Mouse (Mus musculus) spleen, adult 2 months (tissue): Measurements from ENCODE around the gene Ntn1. TPM values are rescaled to one million over a fixed set of nuclear protein-coding genes. Genes with fewer than 3 reads are reported as not detected.

Experiments
- DNase-seq, 2 experiments: peaks; one replicate each; pipeline versions ENCODE4 v3.0.0 to v3.0.0-alpha.2; 2012 to 2021; ENCODE audit warnings: low spot score in 2 of 2, low read depth in 1 of 2
- H3K27ac ChIP-seq: fragments of 200-500 bp; 2 replicates; pipeline ENCODE4 v1.5.1; 2012; ENCODE audit warnings: low read length, inconsistent platforms; ENCODE audit not compliant: insufficient read depth
- H3K27me3 ChIP-seq: fragments of 200-500 bp; 2 replicates; pipeline ENCODE4 v1.6.1; 2012; ENCODE audit warnings: mild to moderate bottlenecking, moderate library complexity, low read length, inconsistent platforms; ENCODE audit not compliant: control insufficient read depth, insufficient read depth
- H3K36me3 ChIP-seq: fragments of 200-500 bp; 2 replicates; pipeline ENCODE4 v1.6.1; 2012; ENCODE audit warnings: mild to moderate bottlenecking, low read length, inconsistent platforms; ENCODE audit not compliant: control insufficient read depth, insufficient read depth
- H3K4me1 ChIP-seq: fragments of 200-500 bp; 2 replicates; pipeline ENCODE4 v1.6.1; 2011; ENCODE audit warnings: inconsistent platforms; ENCODE audit not compliant: control insufficient read depth, insufficient read depth, insufficient read length
- H3K4me3 ChIP-seq: fragments of 200-500 bp; 2 replicates; pipeline ENCODE4 v1.5.1; 2011; ENCODE audit warnings: mild to moderate bottlenecking, inconsistent platforms; ENCODE audit not compliant: insufficient read depth, insufficient read length; ENCODE audit errors: extremely low read depth
- CTCF ChIP-seq: fragments of 200-500 bp; IDR thresholded peaks from 2 replicates; pipeline ENCODE4 v1.5.1; 2011; ENCODE audit warnings: mild to moderate bottlenecking, inconsistent platforms; ENCODE audit not compliant: insufficient read depth, insufficient read length, insufficient replicate concordance; ENCODE audit errors: extremely low read depth
- POLR2A ChIP-seq: fragments of 200-500 bp; IDR thresholded peaks from 2 replicates; pipeline ENCODE4 v1.6.1; 2011; ENCODE audit warnings: low read depth, low read length, inconsistent platforms
- WGBS: fragments of 180-500 bp; shearing (Covaris S2); methylation state at CpG from one replicate; pipeline ENCODE4 v1.1.7; 2018; 5-methylcytosine and 5-hydroxymethylcytosine counted together
- polyA plus RNA-seq: library from polyadenylated mRNA; depleted of rRNA; stranded (reverse); fragments of >200 nt; gene quantifications from 2 replicates; pipeline ENCODE4 v1.2.3, GENCODE M21; 2012

The Ntn1 gene
- polyA plus RNA-seq, 1 experiment = 3.8 TPM

DNA sequence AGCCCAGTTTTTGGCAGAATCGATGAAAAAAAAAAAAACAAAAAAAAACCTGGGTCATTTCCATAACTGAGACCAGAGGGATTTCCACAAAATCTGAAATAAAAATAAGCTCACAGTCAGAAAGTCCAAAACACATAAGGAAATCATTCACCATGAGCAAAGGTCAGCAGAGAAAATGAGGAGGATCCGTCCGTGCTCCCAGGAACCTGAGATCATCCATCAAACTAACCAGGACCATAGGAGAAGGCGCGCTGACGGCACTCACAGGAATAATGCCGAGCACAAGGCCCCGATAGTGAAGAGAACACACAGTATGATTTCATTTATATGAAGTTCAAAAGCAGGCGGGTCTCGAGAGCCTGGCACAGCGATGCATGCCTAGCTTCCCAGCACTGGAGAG, 29.0 kb downstream of the Ntn1 start:
- H3K27ac ChIP-seq = no peak overlapping the region
- H3K36me3 ChIP-seq = no peaks in the 10 kb centered on the region
- H3K4me1 ChIP-seq = no peaks in the 10 kb centered on the region
- TF ChIP-seq CTCF (no peak), POLR2A (no peak)
- H3K4me3 ChIP-seq = no peak overlapping the region
- no peak for DNase-seq
- no peaks in the 10 kb centered on the region for H3K27me3 ChIP-seq
- 85% methylated on average over 11 of the region's 11 CpGs for WGBS

GRCm38 (mm10) chr11:68356901-68357300, 43.7 kb downstream of the Ntn1 start:
- no peaks in the 10 kb centered on the region for H3K27me3 ChIP-seq
- DNase-seq = no peak
- H3K36me3 ChIP-seq = no peaks in the 10 kb centered on the region
- H3K27ac ChIP-seq = no peak overlapping the region
- TF ChIP-seq POLR2A (no peak), CTCF (no peak)
- H3K4me1 ChIP-seq = no peaks in the 10 kb centered on the region
- no peak overlapping the region for H3K4me3 ChIP-seq
- 85% methylated on average over 8 of the region's 8 CpGs for WGBS

DNA sequence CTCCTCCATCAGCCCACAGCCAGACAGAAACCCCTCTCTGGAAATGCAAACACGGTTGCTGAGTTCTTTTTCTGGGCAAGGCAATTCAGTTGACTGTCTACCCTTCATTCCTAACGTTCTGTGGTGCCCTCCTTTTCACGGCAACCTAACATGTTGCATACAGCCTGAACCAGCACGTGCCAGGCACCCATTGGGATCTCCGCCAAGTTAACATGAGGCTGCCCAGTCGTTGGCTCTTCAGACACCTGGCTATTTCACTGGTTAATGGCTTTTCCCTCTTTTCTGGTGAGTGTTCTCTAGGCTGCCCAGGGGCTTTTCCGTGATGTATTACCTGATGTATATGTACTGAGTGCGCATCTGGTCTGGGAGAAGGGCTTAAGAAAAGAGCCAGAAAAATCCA, 45.1 kb downstream of the Ntn1 start:
- no peak for DNase-seq

GRCm38 (mm10) chr11:68354848-68355247, 45.8 kb downstream of the Ntn1 start:
- H3K27me3 ChIP-seq = no peaks in the 10 kb centered on the region
- H3K36me3 ChIP-seq = no peaks in the 10 kb centered on the region
- no peak for DNase-seq
- H3K4me3 ChIP-seq = no peak overlapping the region
- no peak overlapping the region for H3K27ac ChIP-seq
- TF ChIP-seq POLR2A = no peak
- no peak for TF ChIP-seq CTCF
- WGBS = 89% methylated on average over 3 of the region's 3 CpGs
- no peaks in the 10 kb centered on the region for H3K4me1 ChIP-seq

More for the DNA sequence above, 45.1 kb downstream of the Ntn1 start:
- no peaks in the 10 kb centered on the region for H3K36me3 ChIP-seq
- TF ChIP-seq POLR2A = no peak
- TF ChIP-seq CTCF = no peak
- no peaks in the 10 kb centered on the region for H3K4me1 ChIP-seq
- H3K4me3 ChIP-seq = no peak overlapping the region
- no peaks in the 10 kb centered on the region for H3K27me3 ChIP-seq
- WGBS = 80% methylated on average over 8 of the region's 8 CpGs
- H3K27ac ChIP-seq = no peak overlapping the region

GRCm38 (mm10) chr11:68352236-68352635, 48.4 kb downstream of the Ntn1 start:
- DNase-seq = no peak
- no peak overlapping the region for H3K4me3 ChIP-seq
- H3K4me1 ChIP-seq = no peaks in the 10 kb centered on the region
- no peaks in the 10 kb centered on the region for H3K27me3 ChIP-seq
- 81% methylated on average over 6 of the region's 6 CpGs for WGBS
- no peaks in the 10 kb centered on the region for H3K36me3 ChIP-seq
- no peak for TF ChIP-seq CTCF
- H3K27ac ChIP-seq = no peak overlapping the region

GRCm38 (mm10) chr11:68348851-68349250, 51.8 kb downstream of the Ntn1 start:
- 90% methylated on average over 12 of the region's 12 CpGs for WGBS
- H3K36me3 ChIP-seq = no peaks in the 10 kb centered on the region

DNA sequence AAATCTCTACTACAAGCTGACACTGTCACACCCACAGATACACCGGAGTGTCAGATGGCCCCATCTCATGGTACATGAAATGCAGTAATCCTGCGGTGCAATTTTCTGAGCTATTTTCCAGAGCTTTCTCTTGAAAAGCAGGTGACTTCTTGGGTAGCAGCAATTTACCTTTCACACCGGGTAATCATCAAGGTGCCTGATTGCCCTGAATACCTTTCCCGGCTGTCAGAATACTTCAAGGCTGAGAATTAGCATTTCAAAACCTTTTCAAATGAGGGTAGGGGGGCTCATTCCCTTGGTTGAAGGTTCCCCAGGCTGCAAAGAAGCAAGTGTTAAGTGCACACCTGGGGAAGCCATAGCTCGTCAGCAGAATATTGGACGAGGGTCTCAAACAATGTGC, 52.5 kb downstream of the Ntn1 start:
- no peaks in the 10 kb centered on the region for H3K36me3 ChIP-seq
- H3K27me3 ChIP-seq = no peaks in the 10 kb centered on the region
- H3K27ac ChIP-seq = no peak overlapping the region
- TF ChIP-seq CTCF (no peak), POLR2A (no peak)
- no peak overlapping the region for H3K4me3 ChIP-seq
- no peak for DNase-seq
- no peaks in the 10 kb centered on the region for H3K4me1 ChIP-seq
- 73% methylated on average over 6 of the region's 6 CpGs for WGBS

More at GRCm38 (mm10) chr11:68348851-68349250, 51.8 kb downstream of the Ntn1 start:
- H3K4me1 ChIP-seq = no peaks in the 10 kb centered on the region
- no peak overlapping the region for H3K4me3 ChIP-seq
- no peak overlapping the region for H3K27ac ChIP-seq
- DNase-seq = no peak
- TF ChIP-seq POLR2A (no peak), CTCF (no peak)
- H3K27me3 ChIP-seq = no peaks in the 10 kb centered on the region
